32 mouse cellular contexts compared by ENCODE assay signal in the genomic region with DNA sequence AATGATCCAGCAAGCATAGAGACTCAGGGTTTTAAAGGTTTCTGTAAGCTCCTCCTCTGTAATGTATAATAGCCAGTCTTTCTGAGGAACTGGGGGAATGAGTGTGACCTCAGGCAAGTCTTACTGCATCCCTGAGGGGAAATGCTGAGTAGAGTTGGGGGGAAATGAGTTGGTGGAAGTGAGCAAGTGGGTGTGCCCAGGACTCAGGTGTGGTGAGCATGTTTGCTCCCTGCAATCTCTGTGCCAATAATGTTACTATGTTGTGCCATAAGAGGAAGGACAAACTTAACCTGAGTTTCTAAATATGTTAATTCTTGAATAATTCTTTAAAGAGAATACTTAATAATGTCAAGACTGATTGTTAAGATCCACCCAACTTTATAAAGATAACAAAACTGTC. TPM values are rescaled to one million over a fixed set of nuclear protein-coding genes. Genes with fewer than 3 reads are reported as not detected.
"Had no signal": no experiment of that assay in that cellular context is flagged by ENCODE, and none has a peak within 500 bp of the region (broad histone marks: within the 10 kb centered on the region; RNA-seq: fewer than 3 reads in every experiment).

TSS of gene Stfa2 (minus strand) at position 101 of the 400 bp plus-strand sequence.

- H3K27ac ChIP-seq: heart, adult 2 months; heart, embryonic 13.5 days; heart, embryonic 15.5 days; hindbrain, embryonic 13.5 days; hindbrain, embryonic 15.5 days; hindbrain, postnatal 0 days; intestine, embryonic 15.5 days; layer of hippocampus, adult 2 months; left cerebral cortex, adult 2 months; limb, embryonic 10.5 days; limb, embryonic 12.5 days had no signal

- H3K4me2 ChIP-seq: heart, embryonic 11.5 days; heart, embryonic 13.5 days; heart, embryonic 15.5 days; hindbrain, embryonic 13.5 days; hindbrain, embryonic 15.5 days; intestine, embryonic 15.5 days; limb, embryonic 12.5 days had no signal

- H3K27me3 ChIP-seq: heart, embryonic 13.5 days; heart, embryonic 15.5 days; hindbrain, embryonic 13.5 days; hindbrain, embryonic 15.5 days; intestine, embryonic 15.5 days; limb, embryonic 12.5 days had no signal

- H3K9ac ChIP-seq: heart, embryonic 13.5 days; heart, embryonic 15.5 days; hindbrain, embryonic 13.5 days; hindbrain, embryonic 15.5 days; intestine, embryonic 15.5 days; limb, embryonic 12.5 days had no signal

- ATAC-seq: hindbrain, postnatal 0 days; intestine, embryonic 15.5 days; intestine, postnatal 0 days had no signal

- DNase-seq: gastrocnemius, postnatal 14 days; gastrocnemius, postnatal 36 days; heart, adult 11 months; heart, adult 2 months; heart, postnatal 14 days; heart, postnatal 36 days; kidney, adult 18-20 months; kidney, adult 8-10 months; kidney, postnatal 10 days; kidney, postnatal 25 days; kidney, postnatal 4 days had no signal

- H3K4me1 ChIP-seq: heart, embryonic 13.5 days; heart, embryonic 15.5 days; hindbrain, embryonic 13.5 days; hindbrain, embryonic 15.5 days; intestine, embryonic 15.5 days; limb, embryonic 10.5 days; limb, embryonic 12.5 days had no signal

- H3K9me3 ChIP-seq: heart, embryonic 13.5 days; heart, embryonic 15.5 days; hindbrain, embryonic 13.5 days; hindbrain, embryonic 15.5 days; intestine, embryonic 15.5 days; limb, embryonic 10.5 days; limb, embryonic 12.5 days had no signal

- H3K36me3 ChIP-seq: heart, embryonic 13.5 days; heart, embryonic 15.5 days; hindbrain, embryonic 13.5 days; hindbrain, embryonic 15.5 days; intestine, embryonic 15.5 days; limb, embryonic 10.5 days; limb, embryonic 12.5 days had no signal

- H3K4me3 ChIP-seq: heart, adult 2 months; heart, embryonic 13.5 days; heart, embryonic 15.5 days; hindbrain, embryonic 13.5 days; hindbrain, embryonic 15.5 days; intestine, embryonic 15.5 days; layer of hippocampus, adult 2 months; left cerebral cortex, adult 2 months; limb, embryonic 10.5 days; limb, embryonic 12.5 days had no signal

RNA-seq across cellular contexts. Expression of gene Stfa2, which starts in this region (rescaled TPM):
- total RNA-seq: gastrocnemius, adult 18-20 months; gastrocnemius, adult 8-10 months; gastrocnemius, postnatal 14 days; gastrocnemius, postnatal 36 days; heart, adult 2 months; heart, postnatal 14 days; heart, postnatal 36 days; hematopoietic stem cell, adult 5-6 weeks; hindbrain, postnatal 0 days; layer of hippocampus, adult 2 months; layer of hippocampus, postnatal 25 days; left cerebral cortex, adult 2 months; left cerebral cortex, postnatal 14 days; left cerebral cortex, postnatal 36 days had no signal
- polyA plus RNA-seq: gonadal fat pad, adult 2 months; heart, adult 2 months; heart, embryonic 11.5 days; heart, embryonic 13.5 days; hindbrain, embryonic 11.5 days; hindbrain, embryonic 13.5 days; kidney, embryonic 14.5 days; limb, embryonic 10.5 days; limb, embryonic 12.5 days had no signal
